Comparison of ENCODE assay signal across 8 mouse cellular contexts in the genomic region with DNA sequence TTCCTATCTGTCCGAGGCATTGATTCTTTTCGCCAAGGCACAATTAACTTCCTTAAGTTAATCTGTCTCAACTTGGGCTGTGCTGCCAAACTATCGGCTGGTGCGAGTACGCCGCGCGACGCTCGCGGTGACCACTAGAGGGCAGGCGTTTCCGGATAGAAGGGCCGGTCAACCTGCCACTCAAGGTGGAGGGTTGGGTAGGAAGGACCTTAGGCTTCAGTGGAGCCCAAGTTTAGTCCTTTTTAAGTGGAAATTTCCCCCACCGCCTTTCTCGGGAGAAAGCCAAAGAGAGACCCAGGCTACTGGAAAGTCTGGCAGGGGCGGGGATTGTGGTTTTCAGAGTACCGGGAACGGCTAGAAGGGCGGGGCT. TPM values are rescaled to one million over a fixed set of nuclear protein-coding genes. Genes with fewer than 3 reads are reported as not detected.
A peak's percentile ranks its signal among the peaks of the same experiment; 100 is the strongest.
DNase-seq lines count a peak whose midpoint lies in the region; ATAC-seq and TF ChIP-seq lines count a peak whose summit lies in the region.

No protein-coding gene starts in this region.

- H3K4me3 ChIP-seq in heart, embryonic 12.5 days: peak overlapping the region; percentile 54
- H3K4me3 ChIP-seq in kidney, embryonic 15.5 days (replicated peaks): peak overlapping the region; percentile 45
- H3K4me3 ChIP-seq in liver, embryonic 14.5 days (ENCODE audit: insufficient read depth in 1 of 2, low read depth in 2 of 2, low read length in 2 of 2): peak overlapping the region; percentile 43 to 66

- H3K4me2 ChIP-seq in heart, embryonic 12.5 days: peak overlapping the region; percentile 85
- peak overlapping the region; percentile 80 for H3K4me2 ChIP-seq in kidney, embryonic 15.5 days
- H3K4me2 ChIP-seq in liver, embryonic 14.5 days (ENCODE audit: low read depth): peak overlapping the region; percentile 62

- peak; percentile 86 for ATAC-seq in erythroblast, adult 5-6 weeks (replicated peaks; ENCODE audit: low FRiP score, poor library complexity, severe bottlenecking)
- ATAC-seq in heart, embryonic 12.5 days (ENCODE audit: insufficient number of reproducible peaks, low FRiP score): peak; percentile 64
- peak; percentile 53 for ATAC-seq in kidney, embryonic 15.5 days (replicated peaks; ENCODE audit: low FRiP score)
- ATAC-seq in liver, embryonic 14.5 days (ENCODE audit: insufficient read depth): peak; percentile 55; the same call in 1 of the 2 replicates

- TF ChIP-seq EP300 in liver, embryonic 14.5 days (IDR thresholded peaks at IDR 0.05; ENCODE audit: low read depth): no peak

- H3K4me1 ChIP-seq in heart, embryonic 12.5 days (replicated peaks): peaks cover 27% of the 10 kb centered on the region
- H3K4me1 ChIP-seq in kidney, embryonic 15.5 days: peaks cover 57% of the 10 kb centered on the region
- H3K4me1 ChIP-seq in liver, embryonic 14.5 days (replicated peaks; ENCODE audit: control insufficient read depth in 2 of 2, insufficient read depth in 2 of 2, low read length in 1 of 2): peaks cover 0 to 5% of the 10 kb centered on the region in 2 experiments; a peak in 1 of 4 replicates

- DNase-seq in CD4-positive, CD25-positive, alpha-beta regulatory T cell, adult 2 months (ENCODE audit: low read depth, low spot score): peak; percentile 91
- peak; percentile 86 for DNase-seq in brain, adult 2 months (ENCODE audit: low read depth, low spot score)
- DNase-seq in liver, embryonic 14.5 days (ENCODE audit: low read depth in 3 of 3, low spot score in 3 of 3): peak; percentile 43 to 58 (median 53)
- peak; percentile 86 to 88 for DNase-seq in natural killer cell, adult 2 months (ENCODE audit: low spot score in 2 of 2)
- peak; percentile 91 for DNase-seq in splenic B cell, adult 2 months (ENCODE audit: low read depth, low spot score)

- peak; percentile 98 for TF ChIP-seq CTCF in liver, embryonic 14.5 days (IDR thresholded peaks at IDR 0.05; ENCODE audit: low read depth)

- H3K36me3 ChIP-seq in heart, embryonic 12.5 days: no peaks in the 10 kb centered on the region
- H3K36me3 ChIP-seq in kidney, embryonic 15.5 days: peaks cover 9% of the 10 kb centered on the region; the same call in 1 of the 2 replicates
- H3K36me3 ChIP-seq in liver, embryonic 14.5 days (replicated peaks; ENCODE audit: control insufficient read depth, insufficient read depth, low read depth): no peaks in the 10 kb centered on the region
- no peaks in the 10 kb centered on the region for H3K36me3 ChIP-seq in splenic B cell, adult 2 months (ENCODE audit: control insufficient read depth, insufficient read depth, low read length, poor library complexity, severe bottlenecking)

- H3K27ac ChIP-seq in heart, embryonic 12.5 days (ENCODE audit: poor library complexity, severe bottlenecking): no peak overlapping the region
- peak overlapping the region; percentile 77 for H3K27ac ChIP-seq in kidney, embryonic 15.5 days
- no peak overlapping the region for H3K27ac ChIP-seq in liver, embryonic 14.5 days

- peaks cover 59% of the 10 kb centered on the region for H3K27me3 ChIP-seq in heart, embryonic 12.5 days (replicated peaks)
- peaks cover 13% of the 10 kb centered on the region for H3K27me3 ChIP-seq in kidney, embryonic 15.5 days
- H3K27me3 ChIP-seq in liver, embryonic 14.5 days (ENCODE audit: control insufficient read depth, insufficient read depth, low read length): peaks cover 38% of the 10 kb centered on the region
- H3K27me3 ChIP-seq in splenic B cell, adult 2 months (ENCODE audit: control insufficient read depth, insufficient read depth, low read length, poor library complexity, severe bottlenecking): no peaks in the 10 kb centered on the region

- WGBS in heart, embryonic 12.5 days: under 1% methylated on average over 20 of the region's 20 CpGs
- WGBS in kidney, embryonic 15.5 days: under 1% methylated on average over 20 of the region's 20 CpGs
- under 1% methylated on average over 20 of the region's 20 CpGs for WGBS in liver, embryonic 14.5 days (ENCODE audit: insufficient replicate concordance)

- peak overlapping the region; percentile 53 for H3K9ac ChIP-seq in heart, embryonic 12.5 days
- 0 out of 2 replicates have a peak overlapping the region, but pooled peaks have one; percentile 36 for H3K9ac ChIP-seq in kidney, embryonic 15.5 days
- H3K9ac ChIP-seq in liver, embryonic 14.5 days (replicated peaks): peak overlapping the region; percentile 4; the same call in 1 of the 2 replicates

- H3K9me3 ChIP-seq in heart, embryonic 12.5 days (replicated peaks): no peaks in the 10 kb centered on the region
- H3K9me3 ChIP-seq in kidney, embryonic 15.5 days (replicated peaks): no peaks in the 10 kb centered on the region
- H3K9me3 ChIP-seq in liver, embryonic 14.5 days (ENCODE audit: control insufficient read depth, low read length): no peaks in the 10 kb centered on the region

RNA-seq across cellular contexts. Expression of gene Muc1, which starts 0.7 kb away (rescaled TPM):
- total RNA-seq in erythroblast, adult 5-6 weeks (2015; ENCODE audit: low replicate concordance): not detected in 2 replicates
- not detected in 2 replicates for total RNA-seq in erythroblast, adult 5-6 weeks (2017; ENCODE audit: low replicate concordance)
- 0.48 TPM in 1 of 2 replicates, not detected in the other for polyA plus RNA-seq in heart, embryonic 12.5 days (2016; fragmentation: Nextera tagmentation; extraction: Ambion mirVana)
- 12.0 and 12.3 TPM in 2 replicates for polyA plus RNA-seq in kidney, embryonic 15.5 days (2015; fragmentation: Nextera tagmentation; extraction: Ambion mirVana)
- polyA plus RNA-seq in liver, embryonic 14.5 days (2012; rRNA removed): 0.02 and 0.18 TPM in 2 replicates
- 0.08 and 0.11 TPM in 2 replicates for polyA plus RNA-seq in liver, embryonic 14.5 days (2014; fragmentation: Nextera tagmentation; extraction: Ambion mirVana)

RNA-seq across cellular contexts. Expression of gene Mtx1, which starts 1.3 kb away (rescaled TPM):
- total RNA-seq in erythroblast, adult 5-6 weeks (2015; ENCODE audit: low replicate concordance): 4.0 and 13.4 TPM in 2 replicates
- total RNA-seq in erythroblast, adult 5-6 weeks (2017; ENCODE audit: low replicate concordance): 8.6 and 13.4 TPM in 2 replicates
- 123 and 127 TPM in 2 replicates for polyA plus RNA-seq in heart, embryonic 12.5 days (2016; fragmentation: Nextera tagmentation; extraction: Ambion mirVana)
- polyA plus RNA-seq in kidney, embryonic 15.5 days (2015; fragmentation: Nextera tagmentation; extraction: Ambion mirVana): 211 and 219 TPM in 2 replicates
- 71.7 and 83.2 TPM in 2 replicates for polyA plus RNA-seq in liver, embryonic 14.5 days (2012; rRNA removed)
- polyA plus RNA-seq in liver, embryonic 14.5 days (2014; fragmentation: Nextera tagmentation; extraction: Ambion mirVana): 101 TPM in 2 replicates

RNA-seq across cellular contexts. Expression of gene Thbs3, which starts 13.2 kb away (rescaled TPM):
- total RNA-seq in erythroblast, adult 5-6 weeks (2015; ENCODE audit: low replicate concordance): not detected in 2 replicates
- total RNA-seq in erythroblast, adult 5-6 weeks (2017; ENCODE audit: low replicate concordance): 1.7 TPM in 1 of 2 replicates, not detected in the other
- polyA plus RNA-seq in heart, embryonic 12.5 days (2016; fragmentation: Nextera tagmentation; extraction: Ambion mirVana): 16.2 and 18.7 TPM in 2 replicates
- 14.9 and 20.5 TPM in 2 replicates for polyA plus RNA-seq in kidney, embryonic 15.5 days (2015; fragmentation: Nextera tagmentation; extraction: Ambion mirVana)
- 0.96 and 1.7 TPM in 2 replicates for polyA plus RNA-seq in liver, embryonic 14.5 days (2012; rRNA removed)
- polyA plus RNA-seq in liver, embryonic 14.5 days (2014; fragmentation: Nextera tagmentation; extraction: Ambion mirVana): 0.44 and 0.79 TPM in 2 replicates

RNA-seq across cellular contexts. Expression of gene Krtcap2, which starts 17.6 kb away (rescaled TPM):
- total RNA-seq in erythroblast, adult 5-6 weeks (2015; ENCODE audit: low replicate concordance): 47.0 and 49.8 TPM in 2 replicates
- total RNA-seq in erythroblast, adult 5-6 weeks (2017; ENCODE audit: low replicate concordance): 17.8 and 31.8 TPM in 2 replicates
- polyA plus RNA-seq in heart, embryonic 12.5 days (2016; fragmentation: Nextera tagmentation; extraction: Ambion mirVana): 243 and 262 TPM in 2 replicates
- polyA plus RNA-seq in kidney, embryonic 15.5 days (2015; fragmentation: Nextera tagmentation; extraction: Ambion mirVana): 309 and 321 TPM in 2 replicates
- polyA plus RNA-seq in liver, embryonic 14.5 days (2012; rRNA removed): 26.3 and 26.4 TPM in 2 replicates
- 117 and 138 TPM in 2 replicates for polyA plus RNA-seq in liver, embryonic 14.5 days (2014; fragmentation: Nextera tagmentation; extraction: Ambion mirVana)

RNA-seq across cellular contexts. Expression of gene Trim46, which starts 17.9 kb away (rescaled TPM):
- total RNA-seq in erythroblast, adult 5-6 weeks (2015; ENCODE audit: low replicate concordance): not detected in 2 replicates
- total RNA-seq in erythroblast, adult 5-6 weeks (2017; ENCODE audit: low replicate concordance): not detected in 2 replicates
- polyA plus RNA-seq in heart, embryonic 12.5 days (2016; fragmentation: Nextera tagmentation; extraction: Ambion mirVana): 0.89 and 1.1 TPM in 2 replicates
- 3.4 and 5.2 TPM in 2 replicates for polyA plus RNA-seq in kidney, embryonic 15.5 days (2015; fragmentation: Nextera tagmentation; extraction: Ambion mirVana)
- 0.29 and 0.41 TPM in 2 replicates for polyA plus RNA-seq in liver, embryonic 14.5 days (2012; rRNA removed)
- polyA plus RNA-seq in liver, embryonic 14.5 days (2014; fragmentation: Nextera tagmentation; extraction: Ambion mirVana): 0.05 TPM in 1 of 2 replicates, not detected in the other
